12 mouse cellular contexts compared by ENCODE assay signal in the genomic region with DNA sequence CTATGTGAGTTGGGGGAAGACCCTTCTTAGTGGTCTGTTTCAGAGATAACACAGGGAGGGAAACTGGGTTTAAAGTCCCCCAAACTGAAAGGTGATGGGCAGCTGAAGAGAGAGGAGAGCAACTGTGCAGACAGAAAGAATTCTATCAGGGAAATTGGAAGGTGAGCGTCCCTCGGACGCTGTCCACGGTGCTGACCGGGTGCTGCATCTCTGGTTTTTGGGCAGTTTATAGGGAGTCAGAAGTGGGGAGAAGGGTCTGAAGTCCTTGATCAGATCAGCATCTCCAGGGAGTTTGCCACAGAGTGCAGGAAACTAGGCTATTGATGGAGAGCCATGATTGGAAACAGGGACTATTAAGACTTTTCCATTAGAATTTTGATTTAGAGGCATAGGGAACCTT. TPM values are rescaled to one million over a fixed set of nuclear protein-coding genes. Genes with fewer than 3 reads are reported as not detected.
DNase-seq lines count a peak whose midpoint lies in the region; ATAC-seq lines count a peak whose summit lies in the region.
"Had no signal": no experiment of that assay in that cellular context is flagged by ENCODE, and none has a peak within 500 bp of the region (broad histone marks: within the 10 kb centered on the region; RNA-seq: fewer than 3 reads in every experiment).

No protein-coding gene starts in this region.

- H3K27ac ChIP-seq in heart, embryonic 12.5 days (ENCODE audit: poor library complexity, severe bottlenecking), result no peak overlapping the region
- H3K27ac ChIP-seq: embryonic facial prominence, embryonic 13.5 days; stomach, embryonic 15.5 days had no signal

- no peak for ATAC-seq in heart, embryonic 12.5 days (ENCODE audit: insufficient number of reproducible peaks, low FRiP score)

- H3K4me2 ChIP-seq in heart, embryonic 12.5 days, result no peak overlapping the region
- H3K4me2 ChIP-seq: embryonic facial prominence, embryonic 13.5 days; stomach, embryonic 15.5 days had no signal

- H3K4me3 ChIP-seq in heart, embryonic 12.5 days, result no peak overlapping the region
- H3K4me3 ChIP-seq: embryonic facial prominence, embryonic 13.5 days; stomach, embryonic 15.5 days had no signal

- H3K27me3 ChIP-seq in heart, embryonic 12.5 days (replicated peaks), result peaks cover 6% of the 10 kb centered on the region; the same call in 1 of the 2 replicates
- H3K27me3 ChIP-seq: embryonic facial prominence, embryonic 13.5 days; stomach, embryonic 15.5 days had no signal

- peak; percentile 36 to 39 for DNase-seq in heart, postnatal 14 days
- peak; percentile 67 for DNase-seq in testis, postnatal 10 days (ENCODE audit: low spot score)
- DNase-seq in testis, postnatal 14 days (ENCODE audit: low spot score), result no peak
- DNase-seq in embryo, embryonic 11 days, result peak; percentile 65
- peak; percentile 13 for DNase-seq in thymus, postnatal 14 days
- DNase-seq in left cerebral cortex, adult 9 months (ENCODE audit: low spot score in 2 of 2), result no peak
- no peak for DNase-seq in gastrocnemius, postnatal 14 days

- WGBS in heart, embryonic 12.5 days, result 3% methylated on average over 5 of the region's 5 CpGs

- H3K4me1 ChIP-seq in heart, embryonic 12.5 days (replicated peaks), result no peaks in the 10 kb centered on the region
- H3K4me1 ChIP-seq: embryonic facial prominence, embryonic 13.5 days; stomach, embryonic 15.5 days had no signal

- H3K36me3 ChIP-seq in heart, embryonic 12.5 days, result no peaks in the 10 kb centered on the region
- H3K36me3 ChIP-seq: embryonic facial prominence, embryonic 13.5 days; stomach, embryonic 15.5 days had no signal

- intact Hi-C loops in heart, postnatal 14 days (cut with DNase I), result no loop called here
- intact Hi-C loops in gastrocnemius, postnatal 14 days (cut with DNase I; ENCODE audit: low total_unique reads), result no loop called here

- no peak overlapping the region for H3K9ac ChIP-seq in heart, embryonic 12.5 days
- H3K9ac ChIP-seq: embryonic facial prominence, embryonic 13.5 days; stomach, embryonic 15.5 days had no signal

- H3K9me3 ChIP-seq in heart, embryonic 12.5 days (replicated peaks), result no peaks in the 10 kb centered on the region
- H3K9me3 ChIP-seq: embryonic facial prominence, embryonic 13.5 days; stomach, embryonic 15.5 days had no signal

RNA-seq across cellular contexts. Expression of a gene that starts 0.7 kb away (rescaled TPM):
- total RNA-seq in heart, postnatal 14 days (2021), result not detected
- not detected in 2 replicates for polyA plus RNA-seq in heart, embryonic 12.5 days (2016; fragmentation: Nextera tagmentation; extraction: Ambion mirVana)
- total RNA-seq in gastrocnemius, postnatal 14 days (2021), result not detected
- total RNA-seq: left cerebral cortex, postnatal 36 days had no signal
- polyA plus RNA-seq: embryonic facial prominence, embryonic 13.5 days; heart, embryonic 16.5 days; stomach, embryonic 15.5 days had no signal

RNA-seq across cellular contexts. Expression of a gene that starts 41.6 kb away (rescaled TPM):
- total RNA-seq in heart, postnatal 14 days (2021), result under 1 TPM; 0.24 to 0.68 TPM
- 2.9 and 3.6 TPM in 2 replicates for polyA plus RNA-seq in heart, embryonic 12.5 days (2016; fragmentation: Nextera tagmentation; extraction: Ambion mirVana)
- under 1 TPM; 0.20 to 0.53 TPM for total RNA-seq in gastrocnemius, postnatal 14 days (2021)

RNA-seq across cellular contexts. Expression of a gene that starts 45.8 kb away (rescaled TPM):
- 10 to 100 TPM; 60.0 to 74.5 TPM for total RNA-seq in heart, postnatal 14 days (2021)
- 149 and 168 TPM in 2 replicates for polyA plus RNA-seq in heart, embryonic 12.5 days (2016; fragmentation: Nextera tagmentation; extraction: Ambion mirVana)
- total RNA-seq in gastrocnemius, postnatal 14 days (2021), result 10 to 100 TPM; 64.4 to 70.5 TPM

Comparison
In these comparisons a context has a peak if more than half of its experiments do, and no peak if none do; other contexts are left out.
1. DNase-seq: peak in heart, postnatal 14 days (2 of 2), testis, postnatal 10 days (single experiment), embryo, embryonic 11 days (single experiment) and thymus, postnatal 14 days (single experiment); none in testis, postnatal 14 days (single experiment), left cerebral cortex, adult 9 months (0 of 2) and gastrocnemius, postnatal 14 days (single experiment).